Mouse (Mus musculus) right cerebral cortex, postnatal 14 days (tissue): ENCODE results near the gene Xrra1.
A peak's percentile ranks its signal among the peaks of the same experiment; 100 is the strongest.
"Not testable (repeated sequence)": the region's sequence is repeated elsewhere in the genome, so short reads cannot be mapped to it uniquely, and the experiment has no call there.

Source experiments
- DNase-seq: peaks from one replicate; pipeline ENCODE4 v3.0.0; 2022

Gene Xrra1

GRCm38 (mm10) chr7:99902918-99903665 is 44.2 kb downstream of the Xrra1 start:
- no peak for DNase-seq

- no peak for DNase-seq
Measured at GRCm38 (mm10) chr7:99904421-99905005, 45.6 kb downstream of the Xrra1 start.

- DNase-seq: no peak
Measured at GRCm38 (mm10) chr7:99906346-99906745, 47.4 kb downstream of the Xrra1 start.

DNA sequence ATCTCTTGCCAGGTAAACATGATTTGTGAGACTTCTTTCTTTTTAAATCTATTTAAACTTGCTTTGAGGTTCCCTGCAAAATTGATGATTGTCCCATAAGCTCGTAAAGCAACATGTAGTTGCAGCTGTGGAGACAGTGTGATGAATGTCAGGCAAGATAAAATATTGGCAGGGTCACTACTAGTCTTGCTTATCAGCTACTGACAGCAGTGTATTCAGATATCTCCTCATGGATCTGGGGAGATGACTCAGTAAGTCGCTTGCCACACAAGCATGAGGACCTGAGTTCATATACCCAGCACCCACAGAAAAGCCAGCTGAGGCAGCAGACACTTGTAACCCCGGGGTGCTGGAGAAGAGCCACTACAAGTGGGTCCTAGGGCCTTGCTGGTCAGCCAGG is 48.5 kb downstream of the Xrra1 start:
- DNase-seq: no peak

DNA sequence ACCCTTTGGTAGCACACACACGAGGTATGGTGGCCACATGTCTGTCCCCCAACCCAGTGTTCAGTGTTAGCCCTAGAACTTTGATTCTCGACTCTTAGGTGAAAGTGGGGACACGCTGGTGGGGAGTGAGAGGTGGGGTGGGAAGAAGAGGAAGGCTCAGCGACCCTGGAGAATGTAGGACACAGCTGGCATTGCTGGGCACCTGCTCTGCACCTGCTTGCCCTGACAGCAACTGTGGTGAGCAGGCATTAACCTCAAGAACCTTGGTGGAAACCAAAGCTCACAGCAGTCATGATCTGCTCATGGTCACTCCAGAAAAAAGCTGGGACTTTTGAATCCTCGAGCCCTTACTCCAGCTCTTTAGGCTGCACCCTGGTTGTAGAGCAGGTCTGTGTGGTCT is 52.1 kb downstream of the Xrra1 start:
- no peak for DNase-seq

DNA sequence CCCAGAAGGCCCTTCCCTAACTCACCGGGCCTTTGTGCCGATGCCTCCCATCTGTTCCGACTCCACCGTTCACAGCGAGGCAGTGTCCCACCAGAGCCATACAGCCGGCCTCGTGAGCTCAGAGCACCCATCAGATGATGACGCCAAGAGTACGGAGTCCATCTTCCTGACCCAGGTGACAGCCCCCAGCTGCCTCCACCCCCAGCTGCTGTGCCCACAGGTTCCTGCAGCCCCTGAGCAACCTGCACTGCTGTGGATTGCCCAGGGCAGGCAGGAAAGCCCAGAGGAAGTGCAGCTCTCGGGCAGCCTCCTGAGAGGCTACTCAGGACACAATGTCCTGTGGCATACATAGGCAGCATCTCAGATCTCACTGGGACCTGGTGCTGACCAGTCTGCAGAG is 55.4 kb downstream of the Xrra1 start:
- no peak for DNase-seq

GRCm38 (mm10) chr7:99915511-99915910 is 56.6 kb downstream of the Xrra1 start:
- no peak for DNase-seq

GRCm38 (mm10) chr7:99916741-99917319 is 57.9 kb downstream of the Xrra1 start:
- DNase-seq: peak; percentile 60

GRCm38 (mm10) chr7:99917320-99917844 is 58.5 kb downstream of the Xrra1 start:
- DNase-seq: peak; percentile 31

- DNase-seq: no peak
Measured at GRCm38 (mm10) chr7:99919164-99919563, 60.2 kb downstream of the Xrra1 start.

DNA sequence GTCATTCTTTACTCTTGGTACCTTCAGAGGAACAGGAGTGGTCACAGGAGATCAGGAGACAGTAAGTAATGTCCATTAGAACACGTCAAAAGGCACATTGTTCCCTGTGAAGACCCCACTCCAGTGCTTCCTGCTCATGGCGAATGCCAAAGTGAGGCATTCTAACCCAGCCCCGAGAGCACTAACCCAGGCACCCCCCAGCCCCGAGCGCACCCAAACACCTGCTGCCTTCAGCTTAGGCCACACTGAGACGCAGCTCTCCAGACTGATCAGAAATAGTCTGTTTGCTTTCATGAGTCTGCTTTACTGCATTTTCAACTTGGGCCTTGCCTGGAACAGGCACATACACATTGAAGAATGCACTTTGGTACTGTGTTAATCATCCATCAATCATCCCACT is 61.1 kb downstream of the Xrra1 start:
- no peak for DNase-seq

GRCm38 (mm10) chr7:99920416-99920815 is 61.5 kb downstream of the Xrra1 start:
- DNase-seq: no peak

GRCm38 (mm10) chr7:99926916-99927714 is 68.2 kb downstream of the Xrra1 start:
- DNase-seq: peak; percentile 84

DNA sequence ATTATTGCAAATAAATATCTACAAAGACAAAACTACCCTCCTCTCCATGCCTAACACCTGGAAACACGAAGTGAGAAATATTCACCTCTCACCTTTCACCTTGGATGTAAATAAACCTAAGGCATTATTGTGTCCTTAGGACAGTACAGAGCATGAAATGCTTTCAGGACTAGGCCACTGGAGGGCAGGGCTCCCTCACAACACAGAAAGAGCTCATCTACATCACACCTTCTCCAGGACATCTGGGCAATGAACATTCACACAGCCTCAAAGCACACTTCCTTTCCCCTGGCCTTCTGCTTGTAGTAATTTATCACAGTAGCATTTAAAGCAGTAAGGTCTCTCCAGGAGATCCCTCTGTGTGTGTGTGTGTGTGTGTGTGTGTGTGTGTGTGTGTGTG is 76.8 kb downstream of the Xrra1 start:
- no peak for DNase-seq

DNA sequence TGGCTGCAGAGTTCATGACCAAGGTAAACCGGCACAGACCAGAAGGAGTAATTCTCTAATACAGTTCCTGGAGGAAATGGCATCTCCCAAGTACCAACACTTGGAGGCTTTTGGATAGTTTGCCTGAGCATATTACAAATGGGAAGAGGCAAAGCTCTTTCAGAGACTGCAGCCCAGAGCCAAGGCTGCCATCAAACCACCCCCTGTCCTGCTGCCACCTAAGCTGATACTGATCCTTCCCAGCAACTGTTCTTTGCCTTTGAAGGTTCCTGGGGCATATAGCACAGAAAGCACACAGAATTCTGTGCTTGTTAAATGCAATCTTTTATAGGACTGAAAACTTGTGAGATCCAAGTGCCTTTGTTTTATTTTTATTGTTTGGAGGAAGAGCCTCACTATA is 81.8 kb downstream of the Xrra1 start:
- no peak for DNase-seq

GRCm38 (mm10) chr7:99944520-99944919 is 85.6 kb downstream of the Xrra1 start:
- no peak for DNase-seq

- not testable (repeated sequence) for DNase-seq
Measured at GRCm38 (mm10) chr7:99945012-99945411, 86.1 kb downstream of the Xrra1 start.

GRCm38 (mm10) chr7:99945939-99946338 is 87.0 kb downstream of the Xrra1 start:
- no peak for DNase-seq

DNA sequence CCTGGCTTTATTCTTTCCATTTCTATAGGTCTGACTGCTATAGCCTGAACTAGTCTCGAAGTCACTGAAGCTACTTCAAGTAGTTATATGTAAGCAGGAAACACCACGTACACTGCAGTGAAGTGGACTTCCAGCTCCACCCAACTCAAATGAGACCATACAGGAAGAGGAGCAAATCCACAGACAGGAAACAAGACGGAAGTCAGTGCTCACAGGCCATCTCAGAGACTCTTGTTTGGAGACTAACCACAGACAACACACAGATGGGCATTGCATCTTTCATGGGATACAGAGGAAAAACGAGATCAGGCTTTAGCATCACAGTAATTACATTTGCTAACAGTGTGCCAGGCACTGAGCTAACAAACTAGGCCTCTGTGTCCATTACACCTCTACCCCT is 87.4 kb downstream of the Xrra1 start:
- no peak for DNase-seq

DNA sequence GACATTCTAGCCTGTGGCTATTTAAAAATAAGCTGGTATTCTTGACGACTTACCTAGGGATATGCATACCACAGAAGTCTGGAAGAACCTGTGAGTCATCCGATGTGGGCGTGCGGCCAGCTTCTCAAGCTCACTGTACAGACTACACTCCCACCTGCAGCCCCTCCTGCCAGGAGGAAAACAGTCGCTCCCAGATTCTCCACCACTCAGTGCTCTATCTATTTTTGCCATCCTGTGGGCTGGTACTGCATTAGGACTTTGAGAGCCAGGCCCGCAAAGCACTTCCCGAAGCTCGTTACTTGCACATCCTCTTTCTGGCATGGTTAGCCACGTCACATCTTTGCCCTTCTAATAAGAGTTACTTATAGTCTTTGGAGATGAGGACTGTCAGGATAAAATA is 88.4 kb downstream of the Xrra1 start:
- peak; percentile 92 for DNase-seq

DNA sequence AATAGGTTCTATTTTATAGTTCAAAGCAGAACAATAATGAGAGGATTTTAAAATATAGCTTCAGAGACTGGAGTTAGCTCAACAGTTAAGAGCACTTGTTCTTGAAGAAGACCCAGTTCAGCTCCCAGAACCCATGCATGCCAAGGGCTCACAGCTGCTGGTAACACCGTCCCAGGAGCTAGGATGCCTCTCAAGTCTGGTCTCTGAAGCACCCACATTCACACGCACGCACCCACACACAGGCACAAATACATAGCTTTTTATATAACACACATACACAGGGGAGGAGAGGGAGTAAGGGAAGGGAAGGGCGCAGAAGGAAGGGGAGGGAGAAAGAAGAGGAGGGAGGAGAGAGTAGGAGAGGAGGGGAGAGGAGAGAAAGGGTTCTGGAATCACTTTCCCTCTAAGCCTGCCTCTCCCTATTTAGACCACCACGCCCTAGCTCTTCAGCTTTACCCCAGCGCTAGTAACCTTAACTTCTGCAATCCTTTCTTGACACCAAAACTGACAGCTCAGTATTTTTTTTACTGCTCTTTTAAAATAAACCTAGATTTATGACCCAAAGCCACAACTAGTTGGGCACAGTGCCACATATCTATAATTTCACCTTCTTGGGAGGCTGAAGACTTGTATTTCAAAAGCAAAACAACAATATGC is 94.7 kb downstream of the Xrra1 start:
- DNase-seq: peak; percentile 42

- DNase-seq: no peak
Measured at GRCm38 (mm10) chr7:99954212-99954611, 95.3 kb downstream of the Xrra1 start.

GRCm38 (mm10) chr7:99956095-99956494 is 97.2 kb downstream of the Xrra1 start:
- DNase-seq: no peak
